Mouse (Mus musculus) kidney, postnatal 0 days (tissue): ENCODE data around the gene Gpm6b. TPM values are rescaled to one million over a fixed set of nuclear protein-coding genes. Genes with fewer than 3 reads are reported as not detected.

Source experiments
- ATAC-seq: fragments of 200-750 bp; cut with Nextera tagmentation; replicated peaks from 2 replicates; pipeline ENCODE4 v1.8.0; 2017; ENCODE audit warnings: low read depth, moderate number of reproducible peaks, moderate TSS enrichment, moderate library complexity; ENCODE audit not compliant: low FRiP score
- DNase-seq: peaks from one replicate; pipeline ENCODE4 v3.0.0-alpha.2; 2016; ENCODE audit warnings: low spot score
- H3K27ac ChIP-seq: fragments of 300-500 bp; sonication (generic); 2 replicates; pipeline ENCODE4 v1.5.1; 2014; ENCODE audit warnings: mild to moderate bottlenecking
- H3K27me3 ChIP-seq: fragments of 300-500 bp; sonication (generic); 2 replicates; pipeline ENCODE4 v1.6.1; 2014; ENCODE audit warnings: low read length, mixed read lengths; ENCODE audit not compliant: insufficient read depth
- H3K36me3 ChIP-seq: fragments of 300-500 bp; sonication (generic); 2 replicates; pipeline ENCODE4 v1.6.1; 2014; ENCODE audit warnings: low read length, mixed read lengths; ENCODE audit not compliant: insufficient read depth
- H3K4me1 ChIP-seq: fragments of 300-500 bp; sonication (generic); replicated peaks from 2 replicates; pipeline ENCODE4 v1.6.1; 2014; ENCODE audit warnings: antibody characterized with exemption, low read length, mixed read lengths; ENCODE audit not compliant: insufficient read depth
- H3K4me2 ChIP-seq: fragments of 300-500 bp; sonication (generic); 2 replicates; pipeline ENCODE4 v1.6.1; 2014; ENCODE audit warnings: mild to moderate bottlenecking, low read length, moderate library complexity, mixed read lengths
- H3K4me3 ChIP-seq: fragments of 300-500 bp; sonication (generic); replicated peaks from 2 replicates; pipeline ENCODE4 v1.5.1; 2014; ENCODE audit warnings: low read depth, low read length
- H3K9ac ChIP-seq: fragments of 300-500 bp; sonication (generic); 2 replicates; pipeline ENCODE4 v1.6.1; 2014; ENCODE audit warnings: low read depth, low read length
- H3K9me3 ChIP-seq: fragments of 300-500 bp; sonication (generic); replicated peaks from 2 replicates; pipeline ENCODE4 v1.6.1; 2016; ENCODE audit warnings: low read length, inconsistent platforms, mixed read lengths
- CTCF ChIP-seq: IDR thresholded peaks from 2 replicates; pipeline ENCODE4 v1.5.1; 2016; ENCODE audit warnings: antibody characterized with exemption, low read depth, mild to moderate bottlenecking, moderate library complexity
- WGBS: fragments of 180-500 bp; shearing (Covaris S2); extraction: QIAGEN DNeasy Blood & Tissue Kit; methylation state at CpG from one replicate; pipeline ENCODE4 v1.1.7; 2014; 5-methylcytosine and 5-hydroxymethylcytosine counted together
- polyA plus RNA-seq: library from polyadenylated mRNA; unstranded; fragments of >200 nt; fragmentation: Nextera tagmentation; extraction: Ambion mirVana; gene quantifications from 2 replicates; pipeline ENCODE4 v1.2.1, GENCODE M21; 2015

Gpm6b gene
- polyA plus RNA-seq, 1 experiment from 2014 or later, result 16.9 TPM

- H3K4me3 ChIP-seq, result no peak overlapping the region
- ATAC-seq (no peak), DNase-seq (no peak)
- H3K27ac ChIP-seq, result no peak overlapping the region
- no peaks in the 10 kb centered on the region for H3K36me3 ChIP-seq
- no peaks in the 10 kb centered on the region for H3K27me3 ChIP-seq
- H3K4me1 ChIP-seq, result no peaks in the 10 kb centered on the region
- no peak overlapping the region for H3K4me2 ChIP-seq
- no peak for TF ChIP-seq CTCF
- no peaks in the 10 kb centered on the region for H3K9me3 ChIP-seq
- no peak overlapping the region for H3K9ac ChIP-seq
- WGBS, result 70% methylated on average over 5 of the region's 5 CpGs
Observed at GRCm38 (mm10) chrX:166219331-166219730, 19.4 kb upstream of the Gpm6b start.

- no peaks in the 10 kb centered on the region for H3K4me1 ChIP-seq
- no peak overlapping the region for H3K27ac ChIP-seq
- 84% methylated on average over 5 of the region's 5 CpGs for WGBS
- DNase-seq (no peak), ATAC-seq (no peak)
- no peak overlapping the region for H3K4me2 ChIP-seq
- TF ChIP-seq CTCF, result no peak
- no peak overlapping the region for H3K4me3 ChIP-seq
- H3K36me3 ChIP-seq, result no peaks in the 10 kb centered on the region
- H3K27me3 ChIP-seq, result no peaks in the 10 kb centered on the region
- H3K9ac ChIP-seq, result no peak overlapping the region
- H3K9me3 ChIP-seq, result no peaks in the 10 kb centered on the region
Observed at GRCm38 (mm10) chrX:166226856-166227255, 11.9 kb upstream of the Gpm6b start.

- no peak overlapping the region for H3K9ac ChIP-seq
- H3K9me3 ChIP-seq, result no peaks in the 10 kb centered on the region
- DNase-seq, result no peak
- ATAC-seq, result no peak
- no peaks in the 10 kb centered on the region for H3K36me3 ChIP-seq
- H3K4me1 ChIP-seq, result no peaks in the 10 kb centered on the region
- no peaks in the 10 kb centered on the region for H3K27me3 ChIP-seq
- TF ChIP-seq CTCF, result no peak
- no peak overlapping the region for H3K4me3 ChIP-seq
- H3K4me2 ChIP-seq, result no peak overlapping the region
- H3K27ac ChIP-seq, result no peak overlapping the region
- 70% methylated on average over 3 of the region's 3 CpGs for WGBS
Observed at GRCm38 (mm10) chrX:166229750-166230149, 9.0 kb upstream of the Gpm6b start.

- Histone ChIP-seq H3K4me1 (no peaks in the 10 kb centered on the region), H3K27ac (no peak overlapping the region), H3K4me2 (no peak overlapping the region), H3K27me3 (no peaks in the 10 kb centered on the region), H3K4me3 (no peak overlapping the region), H3K9me3 (no peaks in the 10 kb centered on the region), H3K9ac (no peak overlapping the region), H3K36me3 (no peaks in the 10 kb centered on the region)
- ATAC-seq, result no peak
- 86% methylated on average over 6 of the region's 6 CpGs for WGBS
- no peak for TF ChIP-seq CTCF
- no peak for DNase-seq
Observed at GRCm38 (mm10) chrX:166230515-166231267, 8.0 kb upstream of the Gpm6b start.

- DNase-seq (no peak), ATAC-seq (no peak)
- Histone ChIP-seq H3K4me3 (no peak overlapping the region), H3K4me2 (no peak overlapping the region), H3K27ac (no peak overlapping the region), H3K4me1 (no peaks in the 10 kb centered on the region), H3K27me3 (0 out of 2 replicates have a peak, but pooled peaks cover 3% of the 10 kb centered on the region), H3K36me3 (no peaks in the 10 kb centered on the region), H3K9me3 (no peaks in the 10 kb centered on the region), H3K9ac (no peak overlapping the region)
- WGBS, result 62% methylated on average over 2 of the region's 2 CpGs
- TF ChIP-seq CTCF, result no peak
Observed at GRCm38 (mm10) chrX:166236131-166236530, 2.6 kb upstream of the Gpm6b start.

GRCm38 (mm10) chrX:166239520-166239919, 809 bp downstream of the Gpm6b start:
- DNase-seq, result no peak
- Histone ChIP-seq H3K36me3 (no peaks in the 10 kb centered on the region), H3K9me3 (no peaks in the 10 kb centered on the region), H3K9ac (peak overlapping the region; percentile 49; the same call in 1 of the 2 replicates), H3K4me1 (no peaks in the 10 kb centered on the region), H3K27me3 (0 out of 2 replicates have a peak, but pooled peaks cover 3% of the 10 kb centered on the region), H3K27ac (no peak overlapping the region), H3K4me2 (peak overlapping the region; percentile 82), H3K4me3 (peak overlapping the region; percentile 47)
- ATAC-seq, result peak; percentile 54
- TF ChIP-seq CTCF, result no peak
- 37% methylated on average over 13 of the region's 13 CpGs for WGBS
